Mouse (Mus musculus): ENCODE measurements around the gene Med8.

DNA sequence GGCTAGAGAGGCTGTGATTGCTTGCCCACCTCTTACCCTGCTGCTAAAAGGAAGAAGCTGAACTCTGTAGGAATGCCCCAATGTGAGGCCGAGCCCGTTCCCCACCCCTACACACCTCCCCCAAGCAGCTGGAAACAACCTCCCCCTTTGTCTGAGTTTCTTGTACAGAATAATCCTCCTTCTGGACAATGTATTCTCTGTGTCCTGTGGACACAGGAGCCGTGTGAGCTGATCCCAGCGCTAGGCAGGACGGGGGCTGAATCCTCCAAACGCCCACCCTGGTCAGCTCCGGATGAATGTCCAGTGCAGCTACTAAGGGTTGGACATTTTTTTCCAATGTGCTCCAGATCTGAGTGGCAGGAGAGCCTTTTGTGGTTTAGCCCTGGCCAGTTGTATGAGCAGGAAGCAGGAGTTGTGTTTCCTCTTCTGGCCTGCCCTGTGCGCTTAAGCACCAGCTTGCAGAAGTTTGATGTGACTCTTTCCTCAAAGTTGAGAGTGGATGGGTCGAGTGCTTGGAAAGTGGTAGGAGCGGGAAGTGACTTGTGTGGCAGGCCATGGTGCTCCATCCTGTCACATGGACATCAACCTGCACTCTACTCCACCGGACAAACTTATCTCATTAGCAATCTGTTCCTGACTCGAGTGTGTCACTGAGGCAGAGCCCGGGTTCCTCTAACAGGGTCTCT, 8.1 kb downstream of the Med8 start:
- TF ChIP-seq CTCF (conservative IDR thresholded peaks at IDR 0.05; ENCODE audit: low read length) (no peak), POU5F1 (IDR thresholded peaks at IDR 0.05; ENCODE audit: borderline replicate concordance, low read length) (no peak), NANOG (IDR thresholded peaks at IDR 0.05; ENCODE audit: borderline replicate concordance, low read length) (no peak)

All from E14TG2a.4 (cell line).